In the genomic region with DNA sequence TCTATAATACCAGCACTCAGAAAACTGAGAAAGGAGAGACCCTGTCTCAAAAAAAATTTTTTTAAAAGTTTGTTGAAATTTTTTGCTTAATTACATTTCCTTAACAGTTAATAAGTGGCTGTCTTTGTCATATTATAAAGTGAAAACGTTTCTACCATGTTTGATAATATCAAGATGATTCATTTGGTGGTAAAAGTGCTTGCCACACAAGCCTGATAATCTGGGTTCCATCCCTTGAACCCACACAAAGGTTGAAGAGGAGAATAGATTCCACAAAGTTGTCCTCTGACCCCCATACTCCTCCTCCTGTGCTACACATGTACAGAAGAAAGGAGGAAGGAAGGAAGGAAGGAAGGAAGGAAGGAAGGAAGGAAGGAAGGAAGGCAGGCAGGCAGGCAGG, we compare ENCODE assay signal across 16 mouse cellular contexts.
"Had no signal": no experiment of that assay in that cellular context is flagged by ENCODE, and none has a peak within 500 bp of the region (broad histone marks: within the 10 kb centered on the region; RNA-seq: fewer than 3 reads in every experiment).

No protein-coding gene starts in this region.

- H3K4me2 ChIP-seq: neural tube, embryonic 13.5 days; neural tube, embryonic 15.5 days; stomach, embryonic 15.5 days had no signal

- H3K4me3 ChIP-seq: neural tube, embryonic 13.5 days; neural tube, embryonic 15.5 days; stomach, embryonic 15.5 days had no signal

- H3K27ac ChIP-seq: neural tube, embryonic 13.5 days; neural tube, embryonic 15.5 days; stomach, embryonic 15.5 days; stomach, postnatal 0 days had no signal

- DNase-seq: retina, postnatal 1 day; right cerebral cortex, adult 18-20 months; right cerebral cortex, postnatal 14 days; right cerebral cortex, postnatal 25 days; right cerebral cortex, postnatal 4 days; spleen, adult 18-20 months; thymus, adult 18-20 months; thymus, adult 2 months; thymus, postnatal 14 days; thymus, postnatal 25 days; thymus, postnatal 36 days; thymus, postnatal 4 days had no signal

- H3K27me3 ChIP-seq: neural tube, embryonic 13.5 days; neural tube, embryonic 15.5 days; stomach, embryonic 15.5 days had no signal

- H3K9ac ChIP-seq: neural tube, embryonic 13.5 days; neural tube, embryonic 15.5 days; stomach, embryonic 15.5 days had no signal

- H3K36me3 ChIP-seq: stomach, embryonic 15.5 days had no signal

- H3K9me3 ChIP-seq: neural tube, embryonic 13.5 days; neural tube, embryonic 15.5 days; stomach, embryonic 15.5 days had no signal
